Mouse (Mus musculus): ENCODE results near the gene Zfp651. TPM values are rescaled to one million over a fixed set of nuclear protein-coding genes. Genes with fewer than 3 reads are reported as not detected.

The Zfp651 gene
- polyA plus RNA-seq, 1 experiment from 2014 or later = 12.0 TPM

DNA sequence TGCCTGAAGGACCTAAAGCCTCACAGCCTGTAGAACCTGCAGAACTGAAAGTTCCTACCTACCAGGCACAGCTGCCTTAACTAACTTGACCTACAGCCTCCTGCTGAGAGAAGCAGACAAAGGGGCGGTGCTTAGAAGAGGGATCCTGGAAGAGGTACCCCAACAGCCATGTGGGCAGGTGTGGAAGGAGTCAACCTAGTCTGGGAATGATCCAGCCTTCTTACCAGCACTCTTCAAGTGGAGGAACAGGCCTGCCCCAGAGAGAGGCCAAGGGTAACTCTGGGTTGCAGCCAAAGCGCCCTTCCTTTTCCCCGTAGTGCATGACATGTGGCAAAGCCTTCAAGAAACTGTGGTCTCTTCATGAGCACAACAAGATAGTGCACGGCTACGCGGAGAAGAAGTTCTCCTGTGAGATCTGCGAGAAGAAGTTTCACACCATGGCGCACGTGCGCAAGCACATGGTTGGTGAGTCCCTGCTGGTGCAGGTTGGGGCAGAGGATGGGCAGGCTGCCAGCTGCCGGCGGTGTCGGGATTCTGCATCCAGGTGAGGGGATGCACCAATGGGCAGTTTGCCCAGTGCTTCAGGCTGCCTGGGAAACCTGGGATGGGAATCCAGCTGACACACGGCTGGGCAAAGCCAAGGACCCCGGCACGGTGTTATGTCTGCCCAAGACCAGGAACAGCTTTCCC lies 6.2 kb downstream of the Zfp651 start:
- Histone ChIP-seq H3K27ac (no peak overlapping the region; the same call in 1 of the 2 replicates), H3K9me3 (no peaks in the 10 kb centered on the region), H3K4me2 (replicated peaks) (no peak overlapping the region), H3K36me3 (peaks cover 69% of the 10 kb centered on the region), H3K9ac (replicated peaks) (no peak overlapping the region), H3K4me1 (replicated peaks) (peaks cover 18% of the 10 kb centered on the region), H3K27me3 (no peaks in the 10 kb centered on the region), H3K4me3 (replicated peaks) (no peak overlapping the region)
- no peak for ATAC-seq
- 93% methylated on average over 16 of the region's 16 CpGs for WGBS

DNA sequence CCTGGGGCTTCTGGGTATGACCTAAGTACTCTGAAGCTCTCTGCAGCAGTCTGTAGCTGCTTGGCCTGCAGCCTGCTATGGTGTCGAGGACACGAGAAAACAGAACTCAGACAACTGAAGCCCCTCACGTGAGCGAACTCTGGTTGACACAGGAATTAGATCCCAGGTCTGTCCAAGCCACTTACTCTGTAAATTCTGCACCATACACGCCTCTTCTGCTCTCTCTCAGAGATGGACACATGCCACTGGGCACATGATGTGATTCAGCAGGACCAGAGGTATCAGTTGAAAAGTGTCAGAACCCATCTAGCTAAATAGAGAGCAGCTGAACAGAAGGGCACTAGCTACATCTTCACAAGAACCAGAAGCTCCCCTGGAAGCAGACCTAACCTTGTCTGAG lies 13.3 kb downstream of the Zfp651 start:
- Histone ChIP-seq H3K27me3 (peaks cover 12% of the 10 kb centered on the region), H3K36me3 (peaks cover 17% of the 10 kb centered on the region), H3K27ac (no peak overlapping the region; the same call in 1 of the 2 replicates), H3K9ac (replicated peaks) (no peak overlapping the region), H3K4me2 (replicated peaks) (no peak overlapping the region), H3K9me3 (no peaks in the 10 kb centered on the region), H3K4me3 (replicated peaks) (no peak overlapping the region), H3K4me1 (replicated peaks) (peaks cover under 1% of the 10 kb centered on the region)
- ATAC-seq = no peak
- WGBS = 73% methylated on average over 5 of the region's 5 CpGs

DNA sequence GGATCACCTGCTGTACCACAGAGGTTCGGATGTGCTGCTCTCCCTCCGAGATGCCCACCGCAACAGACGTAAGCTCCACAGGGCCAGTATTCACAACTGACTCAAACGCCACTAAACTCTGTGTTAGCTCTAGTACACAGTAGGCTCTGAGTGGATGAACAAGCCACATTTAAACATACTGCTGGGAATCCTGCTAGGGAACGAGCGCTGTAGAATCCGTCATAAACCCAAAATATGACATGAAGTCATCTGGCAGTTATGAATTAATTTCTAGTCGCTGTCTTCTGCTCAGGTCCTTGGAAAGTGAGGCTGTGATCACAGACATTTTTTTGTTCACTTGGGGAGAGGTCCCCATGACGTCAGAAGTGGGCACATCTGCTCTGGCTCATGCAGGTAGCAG lies 16.8 kb downstream of the Zfp651 start:
- Histone ChIP-seq H3K27me3 (peaks cover 44% of the 10 kb centered on the region), H3K4me2 (replicated peaks) (no peak overlapping the region), H3K4me1 (replicated peaks) (peaks cover 12% of the 10 kb centered on the region), H3K27ac (no peak overlapping the region), H3K9me3 (no peaks in the 10 kb centered on the region), H3K36me3 (no peaks in the 10 kb centered on the region), H3K4me3 (replicated peaks) (no peak overlapping the region), H3K9ac (replicated peaks) (no peak overlapping the region)
- no peak for ATAC-seq
- WGBS = 81% methylated on average over 10 of the region's 10 CpGs

DNA sequence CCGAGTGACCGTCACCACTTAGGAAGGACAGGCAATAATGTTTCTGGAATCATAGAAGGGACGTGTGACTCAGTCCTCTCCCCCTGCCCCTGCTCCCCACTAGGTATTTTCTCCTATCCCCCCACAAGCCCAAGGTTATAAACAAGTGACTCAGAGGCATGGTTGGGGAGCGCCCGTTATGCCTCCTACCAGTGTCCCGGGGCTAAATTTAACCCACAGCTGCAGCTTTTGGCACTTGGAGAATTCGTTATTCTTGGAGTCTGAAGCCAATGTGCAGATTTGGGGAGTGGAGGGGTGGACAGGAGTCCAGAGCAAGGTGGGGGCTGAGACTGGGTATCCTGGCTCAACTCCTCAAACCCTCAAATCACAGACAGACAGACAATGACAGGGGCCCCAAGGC lies 17.4 kb downstream of the Zfp651 start:
- Histone ChIP-seq H3K9me3 (no peaks in the 10 kb centered on the region), H3K27ac (no peak overlapping the region), H3K4me2 (replicated peaks) (no peak overlapping the region), H3K9ac (replicated peaks) (no peak overlapping the region), H3K27me3 (peaks cover 44% of the 10 kb centered on the region), H3K4me1 (replicated peaks) (peaks cover 12% of the 10 kb centered on the region), H3K36me3 (no peaks in the 10 kb centered on the region), H3K4me3 (replicated peaks) (no peak overlapping the region)
- no peak for ATAC-seq
- 90% methylated on average over 7 of the region's 7 CpGs for WGBS

DNA sequence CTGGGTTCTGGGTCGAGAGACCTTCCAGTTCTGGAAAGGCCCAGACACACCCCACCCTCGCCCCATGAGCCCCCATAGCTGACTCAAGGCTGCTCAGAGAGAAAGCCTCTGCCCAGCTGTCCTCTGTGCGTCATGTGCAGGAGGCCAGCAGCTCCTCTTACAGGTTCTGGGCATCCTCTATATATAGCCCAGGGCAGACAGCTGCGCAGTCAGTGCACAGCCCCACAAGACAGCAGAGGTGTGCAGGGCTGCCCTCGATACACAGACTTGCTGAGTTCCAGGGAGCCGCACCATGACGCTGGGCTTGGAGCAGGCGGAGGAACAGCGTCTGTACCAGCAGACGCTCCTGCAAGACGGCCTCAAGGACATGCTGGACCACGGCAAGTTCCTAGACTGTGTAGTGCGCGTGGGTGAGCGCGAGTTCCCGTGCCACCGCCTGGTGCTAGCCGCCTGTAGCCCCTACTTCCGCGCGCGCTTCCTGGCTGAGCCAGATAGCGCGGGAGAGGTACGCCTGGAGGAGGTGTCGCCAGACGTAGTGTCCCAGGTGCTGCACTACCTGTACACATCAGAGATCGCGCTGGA lies 18.4 kb downstream of the Zfp651 start, which contains the start of gene Klhl40:
TSS of gene Klhl40 (plus strand) at position 124 of the 582 bp plus-strand sequence.
- WGBS = 19% methylated on average over 30 of the region's 30 CpGs
- Histone ChIP-seq H3K4me2 (replicated peaks) (peak within 1 kb of the TSS; percentile 60), H3K27me3 (peaks cover 44% of the 10 kb centered on the region), H3K36me3 (no peaks in the 10 kb centered on the region), H3K27ac (no peak within 1 kb of the TSS), H3K9ac (replicated peaks) (peak within 1 kb of the TSS; percentile 48; the same call in 1 of the 2 replicates), H3K9me3 (no peaks in the 10 kb centered on the region), H3K4me3 (replicated peaks) (peak within 1 kb of the TSS; percentile 36), H3K4me1 (replicated peaks) (peaks cover 12% of the 10 kb centered on the region)
- ATAC-seq = peak; percentile 72

DNA sequence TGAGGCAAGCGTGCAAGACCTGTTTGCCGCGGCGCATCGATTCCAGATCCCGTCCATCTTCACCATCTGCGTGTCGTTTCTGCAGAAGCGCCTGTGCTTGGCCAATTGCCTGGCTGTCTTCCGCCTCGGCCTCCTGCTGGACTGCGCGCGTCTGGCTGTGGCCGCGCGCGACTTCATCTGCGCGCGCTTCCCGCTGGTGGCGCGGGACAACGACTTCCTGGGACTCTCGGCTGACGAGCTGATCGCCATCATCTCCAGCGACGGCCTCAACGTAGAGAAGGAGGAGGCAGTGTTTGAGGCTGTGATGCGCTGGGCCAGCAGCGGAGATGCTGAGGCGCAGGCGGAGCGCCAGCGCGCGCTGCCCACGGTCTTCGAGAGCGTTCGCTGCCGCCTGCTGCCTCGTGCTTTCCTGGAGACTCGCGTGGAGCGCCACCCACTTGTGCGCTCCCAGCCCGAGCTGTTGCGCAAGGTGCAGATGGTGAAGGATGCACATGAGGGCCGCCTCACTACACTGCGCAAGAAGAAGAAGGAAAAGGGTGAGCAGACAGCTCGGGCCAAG lies 19.0 kb downstream of the Zfp651 start:
- peak; percentile 64 for ATAC-seq
- Histone ChIP-seq H3K27me3 (peaks cover 44% of the 10 kb centered on the region), H3K4me1 (replicated peaks) (peaks cover 12% of the 10 kb centered on the region), H3K4me2 (replicated peaks) (peak overlapping the region; percentile 60), H3K27ac (no peak overlapping the region), H3K36me3 (no peaks in the 10 kb centered on the region), H3K4me3 (replicated peaks) (peak overlapping the region; percentile 36), H3K9ac (replicated peaks) (peak overlapping the region; percentile 48; the same call in 1 of the 2 replicates), H3K9me3 (no peaks in the 10 kb centered on the region)
- WGBS = 15% methylated on average over 54 of the region's 54 CpGs

DNA sequence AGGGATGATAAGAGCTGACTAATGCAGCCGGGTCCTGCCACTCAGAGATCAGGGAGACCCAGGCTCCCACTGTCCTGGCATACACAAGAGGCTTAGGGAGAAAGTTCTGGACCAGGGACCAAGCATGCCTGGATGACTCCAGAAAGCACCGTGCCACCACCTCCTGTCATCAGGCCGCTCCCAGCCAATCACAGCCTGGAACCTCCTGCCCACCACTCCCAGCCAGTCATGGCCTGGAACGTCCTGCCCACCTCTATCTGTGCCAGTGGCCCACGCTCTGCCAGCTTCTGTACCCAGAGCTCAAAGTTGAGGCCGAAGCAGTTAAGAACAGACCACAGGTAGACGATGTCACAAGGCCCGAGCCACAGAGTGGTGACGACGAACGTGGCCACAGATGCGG lies 25.7 kb downstream of the Zfp651 start:
- no peak overlapping the region for H3K9ac ChIP-seq (replicated peaks)
- no peaks in the 10 kb centered on the region for H3K9me3 ChIP-seq
- H3K4me2 ChIP-seq (replicated peaks) = no peak overlapping the region
- H3K27ac ChIP-seq = no peak overlapping the region
- 92% methylated on average over 12 of the region's 12 CpGs for WGBS
- no peak overlapping the region for H3K4me3 ChIP-seq (replicated peaks)
- H3K4me1 ChIP-seq (replicated peaks) = no peaks in the 10 kb centered on the region
- no peak for ATAC-seq
- no peaks in the 10 kb centered on the region for H3K36me3 ChIP-seq
- peaks cover 9% of the 10 kb centered on the region for H3K27me3 ChIP-seq

DNA sequence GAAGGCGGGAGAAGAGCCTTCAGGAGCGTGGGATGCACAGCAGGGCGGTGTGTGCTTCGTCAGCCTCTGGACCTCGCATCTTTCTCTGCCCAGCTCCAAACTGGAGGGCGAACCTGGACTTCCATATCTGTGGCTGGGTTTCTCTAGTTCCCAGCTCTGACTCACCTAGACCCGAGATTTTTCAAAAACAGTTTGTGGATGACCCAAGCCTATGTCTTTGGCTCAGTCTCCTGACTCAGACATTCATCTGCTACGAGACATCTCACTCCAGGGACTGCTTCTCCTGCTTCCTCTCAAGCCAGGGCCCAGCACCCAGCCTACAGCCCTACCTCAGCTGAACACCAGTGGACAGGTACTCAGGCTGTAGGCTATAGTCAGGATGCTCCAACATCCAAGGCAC lies 26.1 kb downstream of the Zfp651 start:
- Histone ChIP-seq H3K4me3 (replicated peaks) (no peak overlapping the region), H3K27me3 (peaks cover 5% of the 10 kb centered on the region; the same call in 1 of the 2 replicates), H3K4me1 (replicated peaks) (no peaks in the 10 kb centered on the region), H3K36me3 (no peaks in the 10 kb centered on the region), H3K27ac (no peak overlapping the region), H3K4me2 (replicated peaks) (no peak overlapping the region), H3K9ac (replicated peaks) (no peak overlapping the region), H3K9me3 (no peaks in the 10 kb centered on the region)
- whole genome bisulfite sequencing = 84% methylated on average over 8 of the region's 8 CpGs
- no peak for ATAC-seq

DNA sequence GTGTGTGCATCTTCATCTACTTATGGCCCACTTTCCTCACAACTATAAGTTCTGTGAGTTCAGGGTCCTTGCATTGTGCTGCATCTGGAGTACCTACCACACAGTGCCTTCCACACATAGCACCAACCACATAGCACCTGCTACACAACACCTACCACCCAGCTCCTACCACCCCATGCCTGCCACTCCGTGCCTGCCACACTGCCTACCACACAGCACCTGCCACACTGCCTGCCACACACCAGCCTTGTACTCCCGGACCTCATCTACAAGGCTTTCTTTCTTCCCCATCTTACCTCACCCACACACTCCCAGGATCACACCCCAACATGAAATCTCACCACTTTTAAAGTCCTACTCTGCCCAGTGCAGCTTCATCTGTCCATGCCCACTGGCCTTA lies 27.2 kb downstream of the Zfp651 start:
- H3K27ac ChIP-seq = no peak overlapping the region
- H3K9me3 ChIP-seq = no peaks in the 10 kb centered on the region
- no peak for ATAC-seq
- no peaks in the 10 kb centered on the region for H3K36me3 ChIP-seq
- H3K27me3 ChIP-seq = no peaks in the 10 kb centered on the region
- no peak overlapping the region for H3K4me2 ChIP-seq (replicated peaks)
- no peak overlapping the region for H3K9ac ChIP-seq (replicated peaks)
- 82% methylated on average over 2 of the region's 2 CpGs for WGBS
- H3K4me3 ChIP-seq (replicated peaks) = no peak overlapping the region
- H3K4me1 ChIP-seq (replicated peaks) = no peaks in the 10 kb centered on the region

DNA sequence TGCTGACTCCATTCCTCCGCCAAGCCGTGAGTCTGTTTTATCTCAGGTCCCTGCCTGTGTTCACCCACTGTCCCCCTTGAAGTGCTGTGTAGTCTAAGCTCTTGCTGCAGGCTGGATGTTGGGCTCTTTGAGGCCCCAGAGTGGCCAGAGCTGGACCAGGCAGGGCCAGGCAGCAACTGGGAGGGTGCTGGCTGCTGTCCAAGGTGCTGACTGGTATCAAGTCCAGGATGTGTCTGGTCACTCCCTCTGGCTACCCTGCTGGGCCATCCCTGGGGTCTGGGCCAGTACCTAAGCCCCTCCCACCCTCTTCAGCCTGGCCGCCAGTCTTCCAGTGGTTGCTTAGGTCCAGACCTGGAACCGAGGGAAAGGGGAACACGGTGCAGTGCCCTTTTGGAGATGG lies 32.1 kb downstream of the Zfp651 start:
- 19% methylated on average over 5 of the region's 5 CpGs for WGBS
- no peaks in the 10 kb centered on the region for H3K36me3 ChIP-seq
- 0 out of 2 replicates have a peak, but pooled peaks have one; percentile 14 for ATAC-seq
- no peaks in the 10 kb centered on the region for H3K27me3 ChIP-seq
- H3K9ac ChIP-seq (replicated peaks) = no peak overlapping the region
- H3K27ac ChIP-seq = no peak overlapping the region
- no peak overlapping the region for H3K4me3 ChIP-seq (replicated peaks)
- H3K4me1 ChIP-seq (replicated peaks) = peaks cover 9% of the 10 kb centered on the region
- no peaks in the 10 kb centered on the region for H3K9me3 ChIP-seq
- H3K4me2 ChIP-seq (replicated peaks) = no peak overlapping the region

DNA sequence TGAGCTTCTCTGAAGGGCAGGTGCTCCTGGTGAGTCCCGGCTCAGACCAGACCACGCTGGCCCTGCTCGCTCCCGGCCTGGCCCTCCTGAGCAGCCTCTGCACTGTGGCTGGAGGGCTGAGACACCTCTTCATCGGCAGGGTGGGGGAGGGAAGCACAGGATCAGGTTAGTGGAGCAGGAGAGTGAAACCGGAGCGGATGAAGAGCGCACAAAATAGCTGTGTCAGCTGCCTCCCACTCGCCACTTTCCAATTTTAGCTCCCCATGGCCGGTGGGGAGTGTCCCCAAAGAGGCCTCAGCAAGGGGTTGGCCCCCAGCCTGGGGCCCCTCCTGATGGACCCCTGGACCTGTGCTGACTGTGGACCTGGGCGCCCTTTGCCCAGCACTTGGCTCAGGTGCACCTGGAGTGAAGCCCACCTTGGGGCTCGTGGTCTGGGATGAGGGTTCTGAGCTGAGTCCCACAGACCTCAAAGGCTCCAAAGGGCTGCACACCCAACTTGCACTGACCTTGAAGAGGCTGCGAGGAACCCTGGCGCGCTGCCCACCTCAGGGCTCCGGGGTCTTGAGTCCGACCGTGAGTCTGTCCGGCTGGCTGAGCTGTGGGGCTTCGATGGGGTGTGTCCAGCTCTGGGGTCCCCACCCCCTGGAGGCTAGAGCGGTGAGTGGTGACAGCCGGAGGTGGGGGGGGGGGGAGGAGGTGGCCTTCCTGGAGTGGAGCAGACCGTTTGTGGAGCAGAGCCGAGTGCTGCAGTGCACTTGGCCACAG lies 32.8 kb downstream of the Zfp651 start, which contains the start of gene Hhatl:
TSS of gene Hhatl (minus strand) at position 751 of the 765 bp plus-strand sequence.
- H3K36me3 ChIP-seq = no peaks in the 10 kb centered on the region
- H3K4me1 ChIP-seq (replicated peaks) = peaks cover 9% of the 10 kb centered on the region
- H3K9me3 ChIP-seq = no peaks in the 10 kb centered on the region
- no peaks in the 10 kb centered on the region for H3K27me3 ChIP-seq
- no peak for ATAC-seq
- H3K9ac ChIP-seq (replicated peaks) = no peak within 1 kb of the TSS
- no peak within 1 kb of the TSS for H3K4me3 ChIP-seq (replicated peaks)
- H3K27ac ChIP-seq = no peak within 1 kb of the TSS
- WGBS = 43% methylated on average over 23 of the region's 24 CpGs
- no peak within 1 kb of the TSS for H3K4me2 ChIP-seq (replicated peaks)

Measured in midbrain, embryonic 13.5 days (tissue).